Mouse (Mus musculus): ENCODE results near the gene Ror2.

- TF ChIP-seq POU5F1 (IDR thresholded peaks at IDR 0.05; ENCODE audit: borderline replicate concordance, low read length) (no peak), CTCF (conservative IDR thresholded peaks at IDR 0.05; ENCODE audit: low read length) (no peak)
Observed at GRCm38 (mm10) chr13:53258943-53259342, 27.0 kb downstream of the Ror2 start.

All from E14TG2a.4 (cell line).